Mouse (Mus musculus): ENCODE measurements around the gene Col16a1. TPM values are rescaled to one million over a fixed set of nuclear protein-coding genes. Genes with fewer than 3 reads are reported as not detected.

Col16a1 gene
- total RNA-seq (2017), result 15.6 and 31.5 TPM in 2 replicates

GRCm38 (mm10) chr4:130047331-130048202 is at the start of gene Col16a1:
Col16a1 (plus strand) TSS chr4:130047840.
- ATAC-seq (replicated peaks in 1 of 2; ENCODE audit: insufficient read depth in 1 of 2, low FRiP score in 2 of 2, low TSS enrichment in 1 of 2, low read depth in 1 of 2, poor library complexity in 2 of 2, severe bottlenecking in 2 of 2), result peak; percentile 38 to 56; a peak in 3 of 4 replicates

DNA sequence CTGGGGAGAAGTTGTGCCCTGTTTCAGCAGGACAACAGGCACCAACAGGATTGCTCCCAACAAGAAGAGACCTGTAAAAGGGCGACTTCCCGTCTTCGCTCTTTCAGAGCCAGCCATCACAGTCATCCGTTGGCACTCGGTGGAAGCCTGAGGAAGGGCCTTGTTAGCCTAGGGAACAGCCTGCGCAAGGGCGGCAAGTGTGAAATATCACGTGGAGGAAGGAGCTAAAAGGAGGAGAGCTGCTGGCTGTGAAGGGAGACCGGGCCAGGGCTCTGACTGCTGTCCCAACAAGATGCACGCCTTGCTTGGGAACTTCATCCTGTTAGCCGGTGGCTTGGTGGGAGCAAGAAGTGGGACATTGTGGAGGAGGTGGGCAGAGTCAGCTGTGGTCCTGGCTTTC is 49.5 kb upstream of the Col16a1 start:
- ATAC-seq (replicated peaks in 1 of 2; ENCODE audit: insufficient read depth in 1 of 2, low FRiP score in 2 of 2, low TSS enrichment in 1 of 2, low read depth in 1 of 2, poor library complexity in 2 of 2, severe bottlenecking in 2 of 2), result no peak

DNA sequence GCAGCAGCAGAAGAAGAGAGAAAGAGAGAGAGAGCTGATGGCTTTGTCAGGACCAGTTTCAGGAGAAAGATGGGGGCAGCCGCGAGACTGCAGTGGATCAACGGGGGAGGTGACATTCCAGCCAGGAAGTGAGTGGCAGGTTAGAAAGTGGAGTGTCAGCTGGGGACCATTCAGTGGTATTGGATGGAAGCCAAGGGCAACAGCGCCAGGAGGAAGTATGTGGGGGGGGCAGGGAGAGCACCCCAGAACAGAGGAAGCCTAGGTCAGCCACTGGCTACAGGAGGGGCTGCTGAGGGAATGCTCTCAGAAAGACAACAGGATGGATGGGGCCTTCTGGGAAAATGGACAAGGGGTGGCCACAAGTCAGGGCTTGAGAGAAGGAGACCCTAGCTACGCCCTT is 45.9 kb upstream of the Col16a1 start:
- peak in 1 of 2 experiments; percentile 27; a peak in 2 of 4 replicates for ATAC-seq (replicated peaks in 1 of 2; ENCODE audit: insufficient read depth in 1 of 2, low FRiP score in 2 of 2, low TSS enrichment in 1 of 2, low read depth in 1 of 2, poor library complexity in 2 of 2, severe bottlenecking in 2 of 2)

GRCm38 (mm10) chr4:130002157-130002556 is 45.5 kb upstream of the Col16a1 start:
- ATAC-seq (replicated peaks in 1 of 2; ENCODE audit: insufficient read depth in 1 of 2, low FRiP score in 2 of 2, low TSS enrichment in 1 of 2, low read depth in 1 of 2, poor library complexity in 2 of 2, severe bottlenecking in 2 of 2), result 0 out of 4 replicates have a peak, but pooled peaks of 1 of the 2 experiments have one; percentile 10

GRCm38 (mm10) chr4:130005593-130005992 is 42.0 kb upstream of the Col16a1 start:
- no peak for ATAC-seq (replicated peaks in 1 of 2; ENCODE audit: insufficient read depth in 1 of 2, low FRiP score in 2 of 2, low TSS enrichment in 1 of 2, low read depth in 1 of 2, poor library complexity in 2 of 2, severe bottlenecking in 2 of 2)

DNA sequence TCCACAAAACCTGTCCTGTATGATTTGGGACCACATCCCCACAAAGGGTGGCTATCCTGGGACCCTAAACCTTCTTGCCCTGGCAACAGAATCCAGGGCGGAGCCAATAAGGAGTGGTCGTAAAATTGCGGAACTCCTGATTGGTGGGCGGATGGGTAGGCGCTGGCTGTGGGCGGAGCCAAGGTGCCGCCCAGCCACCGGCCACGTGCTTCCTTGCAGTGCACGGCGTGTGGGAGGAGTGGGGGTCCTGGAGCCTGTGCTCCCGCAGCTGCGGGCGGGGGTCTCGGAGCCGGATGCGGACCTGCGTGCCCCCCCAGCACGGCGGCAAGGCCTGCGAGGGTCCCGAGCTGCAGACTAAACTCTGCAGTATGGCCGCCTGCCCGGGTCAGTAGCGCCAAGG is 41.1 kb upstream of the Col16a1 start:
- peak; percentile 29 to 62; a peak in 2 of 4 replicates for ATAC-seq (replicated peaks in 1 of 2; ENCODE audit: insufficient read depth in 1 of 2, low FRiP score in 2 of 2, low TSS enrichment in 1 of 2, low read depth in 1 of 2, poor library complexity in 2 of 2, severe bottlenecking in 2 of 2)

DNA sequence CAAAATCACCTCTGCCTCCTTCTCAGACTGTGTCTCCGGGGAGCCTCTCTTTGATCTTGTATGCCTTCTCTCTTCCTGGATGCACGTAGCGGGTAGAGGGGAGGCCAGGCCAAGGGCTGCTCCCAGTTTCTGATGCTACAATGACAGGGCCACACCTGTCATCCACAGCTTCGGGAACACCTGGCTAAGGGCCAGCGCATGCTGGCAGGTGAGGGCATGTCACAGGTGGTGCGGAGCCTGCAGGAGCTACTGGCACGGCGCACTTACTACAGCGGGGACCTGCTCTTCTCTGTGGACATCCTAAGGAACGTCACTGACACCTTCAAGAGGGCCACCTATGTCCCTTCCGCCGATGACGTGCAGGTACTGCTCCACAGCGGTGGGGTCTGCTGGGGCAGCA is 38.6 kb upstream of the Col16a1 start:
- ATAC-seq (replicated peaks in 1 of 2; ENCODE audit: insufficient read depth in 1 of 2, low FRiP score in 2 of 2, low TSS enrichment in 1 of 2, low read depth in 1 of 2, poor library complexity in 2 of 2, severe bottlenecking in 2 of 2), result no peak

GRCm38 (mm10) chr4:130010723-130011122 is 36.9 kb upstream of the Col16a1 start:
- ATAC-seq (replicated peaks in 1 of 2; ENCODE audit: insufficient read depth in 1 of 2, low FRiP score in 2 of 2, low TSS enrichment in 1 of 2, low read depth in 1 of 2, poor library complexity in 2 of 2, severe bottlenecking in 2 of 2), result no peak

DNA sequence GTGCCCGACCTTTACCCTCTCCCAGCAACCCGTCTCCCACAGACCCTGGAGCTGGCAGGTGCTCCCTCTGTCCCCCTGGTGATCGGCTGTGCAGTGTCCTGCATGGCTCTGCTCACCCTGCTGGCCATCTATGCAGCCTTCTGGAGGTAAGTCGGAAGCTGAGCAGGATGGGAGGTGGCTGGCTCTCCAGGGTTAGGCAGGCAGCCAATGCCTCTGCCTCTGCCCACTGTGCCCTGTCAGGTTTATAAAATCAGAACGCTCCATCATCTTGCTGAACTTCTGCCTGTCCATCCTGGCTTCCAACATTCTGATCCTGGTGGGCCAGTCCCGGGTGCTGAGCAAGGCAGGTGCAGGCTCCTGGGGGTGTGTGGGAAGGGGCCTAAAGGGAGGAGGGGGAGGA is 35.4 kb upstream of the Col16a1 start:
- ATAC-seq (replicated peaks in 1 of 2; ENCODE audit: insufficient read depth in 1 of 2, low FRiP score in 2 of 2, low TSS enrichment in 1 of 2, low read depth in 1 of 2, poor library complexity in 2 of 2, severe bottlenecking in 2 of 2), result no peak

DNA sequence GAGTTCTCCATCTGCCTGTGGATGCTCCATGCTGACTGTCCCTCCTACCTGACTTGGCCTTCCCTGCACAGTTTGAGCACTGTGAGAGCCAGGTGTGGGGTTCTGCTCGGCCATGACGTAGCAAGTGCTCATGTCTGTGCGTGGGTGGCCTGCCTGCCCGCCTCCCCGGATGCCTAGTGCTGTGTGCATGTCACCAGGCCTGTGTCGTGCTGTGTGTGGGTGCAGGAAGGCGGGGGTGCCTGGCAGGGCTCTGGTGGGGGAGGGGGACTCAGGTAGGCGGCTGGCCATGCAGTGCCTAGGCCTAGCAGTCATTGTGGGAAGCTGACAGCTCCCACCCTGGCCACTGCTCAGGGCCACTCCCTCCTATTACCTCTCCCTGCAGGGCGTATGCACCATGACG is 34.5 kb upstream of the Col16a1 start:
- ATAC-seq (replicated peaks in 1 of 2; ENCODE audit: insufficient read depth in 1 of 2, low FRiP score in 2 of 2, low TSS enrichment in 1 of 2, low read depth in 1 of 2, poor library complexity in 2 of 2, severe bottlenecking in 2 of 2), result no peak

DNA sequence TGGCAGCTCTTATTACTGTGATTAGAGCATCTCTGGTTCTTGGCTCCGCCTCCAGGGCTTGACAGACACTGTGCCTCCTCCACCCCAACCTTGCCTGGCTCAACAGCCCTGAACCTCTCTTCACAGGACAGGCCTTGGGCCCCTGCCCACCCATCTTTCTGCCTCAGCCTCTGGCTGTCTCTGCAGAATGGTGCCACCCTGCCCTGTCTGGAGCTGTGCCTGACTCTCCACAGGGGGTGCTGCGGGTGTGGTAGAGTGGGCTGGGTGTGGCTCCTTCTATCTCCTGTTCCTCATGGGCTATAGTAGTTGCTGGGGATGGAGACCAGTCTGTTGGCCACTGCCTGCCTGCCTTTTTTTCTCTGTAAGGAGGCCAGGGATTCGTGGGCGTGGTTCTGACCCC is 31.6 kb upstream of the Col16a1 start:
- ATAC-seq (replicated peaks in 1 of 2; ENCODE audit: insufficient read depth in 1 of 2, low FRiP score in 2 of 2, low TSS enrichment in 1 of 2, low read depth in 1 of 2, poor library complexity in 2 of 2, severe bottlenecking in 2 of 2), result no peak

- no peak for ATAC-seq (replicated peaks in 1 of 2; ENCODE audit: insufficient read depth in 1 of 2, low FRiP score in 2 of 2, low TSS enrichment in 1 of 2, low read depth in 1 of 2, poor library complexity in 2 of 2, severe bottlenecking in 2 of 2)
Observed at GRCm38 (mm10) chr4:130017036-130017674, 30.5 kb upstream of the Col16a1 start.

GRCm38 (mm10) chr4:130022952-130023351 is 24.7 kb upstream of the Col16a1 start:
- ATAC-seq (replicated peaks in 1 of 2; ENCODE audit: insufficient read depth in 1 of 2, low FRiP score in 2 of 2, low TSS enrichment in 1 of 2, low read depth in 1 of 2, poor library complexity in 2 of 2, severe bottlenecking in 2 of 2), result no peak

GRCm38 (mm10) chr4:130023511-130024231 is 24.0 kb upstream of the Col16a1 start:
- ATAC-seq (replicated peaks in 1 of 2; ENCODE audit: insufficient read depth in 1 of 2, low FRiP score in 2 of 2, low TSS enrichment in 1 of 2, low read depth in 1 of 2, poor library complexity in 2 of 2, severe bottlenecking in 2 of 2), result no peak

GRCm38 (mm10) chr4:130025544-130025943 is 22.1 kb upstream of the Col16a1 start:
- ATAC-seq (replicated peaks in 1 of 2; ENCODE audit: insufficient read depth in 1 of 2, low FRiP score in 2 of 2, low TSS enrichment in 1 of 2, low read depth in 1 of 2, poor library complexity in 2 of 2, severe bottlenecking in 2 of 2), result no peak

GRCm38 (mm10) chr4:130031146-130031545 is 16.5 kb upstream of the Col16a1 start:
- ATAC-seq (replicated peaks in 1 of 2; ENCODE audit: insufficient read depth in 1 of 2, low FRiP score in 2 of 2, low TSS enrichment in 1 of 2, low read depth in 1 of 2, poor library complexity in 2 of 2, severe bottlenecking in 2 of 2), result no peak

- ATAC-seq (replicated peaks in 1 of 2; ENCODE audit: insufficient read depth in 1 of 2, low FRiP score in 2 of 2, low TSS enrichment in 1 of 2, low read depth in 1 of 2, poor library complexity in 2 of 2, severe bottlenecking in 2 of 2), result no peak
Observed at GRCm38 (mm10) chr4:130033496-130033895, 14.1 kb upstream of the Col16a1 start.

- ATAC-seq (replicated peaks in 1 of 2; ENCODE audit: insufficient read depth in 1 of 2, low FRiP score in 2 of 2, low TSS enrichment in 1 of 2, low read depth in 1 of 2, poor library complexity in 2 of 2, severe bottlenecking in 2 of 2), result peak; percentile 59 to 77; a peak in 3 of 4 replicates
Observed at GRCm38 (mm10) chr4:130036112-130036511, 11.5 kb upstream of the Col16a1 start.

Measured in hematopoietic stem cell, adult 5-6 weeks (primary cell).